Mouse (Mus musculus): ENCODE measurements around the gene Sirt6.

DNA sequence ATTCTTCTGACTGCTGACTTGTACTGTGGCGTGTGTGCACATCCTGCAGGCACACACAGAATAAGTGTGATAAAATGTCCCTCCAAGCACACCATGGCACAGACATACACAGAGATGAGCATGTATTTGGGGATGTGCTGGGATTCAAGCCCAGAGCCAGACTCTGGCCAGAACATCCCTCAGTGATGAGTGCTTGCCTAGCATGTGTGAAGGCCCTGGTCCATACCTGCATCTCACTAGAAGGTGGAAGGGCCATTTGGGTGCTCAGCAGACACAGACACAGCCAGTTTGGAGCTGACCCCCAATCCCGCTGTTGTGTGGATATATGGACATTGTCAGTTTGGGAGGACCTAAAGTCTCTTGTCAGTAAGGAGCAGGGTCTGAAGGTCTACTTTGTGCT, 14.0 kb upstream of the Sirt6 start:
- TF ChIP-seq CTCF (IDR thresholded peaks at IDR 0.05; ENCODE audit: borderline replicate concordance, insufficient read depth, low read length) (no peak), POLR2A (IDR thresholded peaks at IDR 0.05; ENCODE audit: low read depth, low read length) (no peak)

Measured in embryonic fibroblast, embryonic 13.5 days (primary cell).